Mouse (Mus musculus) forebrain, embryonic 13.5 days (tissue): Measurements from ENCODE around the gene Tas1r3. TPM values are rescaled to one million over a fixed set of nuclear protein-coding genes. Genes with fewer than 3 reads are reported as not detected.
A peak's percentile ranks its signal among the peaks of the same experiment; 100 is the strongest.

Experiments used
- ATAC-seq: fragments of 200-750 bp; cut with Nextera tagmentation; 2 replicates; pipeline ENCODE4 v1.8.0; 2017
- H3K27ac ChIP-seq: fragments of 300-500 bp; sonication (generic); 2 replicates; pipeline ENCODE4 v1.5.1; 2015; ENCODE audit warnings: inconsistent platforms, mild to moderate bottlenecking, moderate library complexity
- H3K27me3 ChIP-seq: fragments of 300-500 bp; sonication (generic); 2 replicates; pipeline ENCODE4 v1.6.1; 2015; ENCODE audit warnings: mild to moderate bottlenecking, inconsistent platforms
- H3K36me3 ChIP-seq: fragments of 300-500 bp; sonication (generic); 2 replicates; pipeline ENCODE4 v1.6.1; 2015; ENCODE audit warnings: mild to moderate bottlenecking, inconsistent platforms; ENCODE audit not compliant: poor library complexity, severe bottlenecking
- H3K4me1 ChIP-seq: fragments of 300-500 bp; sonication (generic); 2 replicates; pipeline ENCODE4 v1.6.1; 2015; ENCODE audit warnings: inconsistent platforms
- H3K4me2 ChIP-seq: fragments of 300-500 bp; sonication (generic); 2 replicates; pipeline ENCODE4 v1.6.1; 2015; ENCODE audit warnings: inconsistent platforms, mild to moderate bottlenecking, moderate library complexity
- H3K4me3 ChIP-seq: fragments of 300-500 bp; sonication (generic); 2 replicates; pipeline ENCODE4 v1.5.1; 2015; ENCODE audit warnings: mild to moderate bottlenecking, inconsistent platforms
- H3K9ac ChIP-seq: fragments of 300-500 bp; sonication (generic); 2 replicates; pipeline ENCODE4 v1.6.1; 2015; ENCODE audit warnings: mild to moderate bottlenecking, inconsistent platforms
- H3K9me3 ChIP-seq: fragments of 300-500 bp; sonication (generic); replicated peaks from 2 replicates; pipeline ENCODE4 v1.6.1; 2016; ENCODE audit warnings: inconsistent platforms
- WGBS: fragments of 180-500 bp; shearing (Covaris S2); methylation state at CpG from one replicate; pipeline ENCODE4 v1.1.7; 2015; 5-methylcytosine and 5-hydroxymethylcytosine counted together
- microRNA-seq: library from miRNA; unstranded; fragments of <30 nt; microRNA quantifications from one replicate; pipeline ENCODE4, GENCODE M21; 2016
- polyA plus RNA-seq: library from polyadenylated mRNA; unstranded; fragments of >200 nt; fragmentation: Nextera tagmentation; extraction: Ambion mirVana; gene quantifications from 2 replicates; pipeline ENCODE4 v1.2.1, GENCODE M21; 2015

Gene Tas1r3
- polyA plus RNA-seq, 1 experiment from 2014 or later, result 0.58 TPM

GRCm38 (mm10) chr4:155812665-155813181, 50.4 kb downstream of the Tas1r3 start:
- H3K36me3 ChIP-seq, result peaks cover 77% of the 10 kb centered on the region

GRCm38 (mm10) chr4:155811929-155812664, 51.1 kb downstream of the Tas1r3 start, which contains the start of gene Ccnl2:
Gene Ccnl2, plus strand, starts transcription at chr4:155812489.
- WGBS, result under 1% methylated on average over 29 of the region's 60 CpGs
- Histone ChIP-seq H3K9me3 (no peaks in the 10 kb centered on the region), H3K9ac (peak within 1 kb of the TSS; percentile 99), H3K4me2 (peak within 1 kb of the TSS; percentile 73), H3K27ac (peak within 1 kb of the TSS; percentile 90), H3K4me3 (peak within 1 kb of the TSS; percentile 100), H3K4me1 (peaks cover 28% of the 10 kb centered on the region), H3K36me3 (peaks cover 76% of the 10 kb centered on the region), H3K27me3 (no peaks in the 10 kb centered on the region)
- peak; percentile 100 for ATAC-seq

More at GRCm38 (mm10) chr4:155812665-155813181, 50.4 kb downstream of the Tas1r3 start:
- ATAC-seq, result peak; percentile 17
- H3K27me3 ChIP-seq, result no peaks in the 10 kb centered on the region
- under 1% methylated on average over 42 of the region's 49 CpGs for WGBS
- no peaks in the 10 kb centered on the region for H3K9me3 ChIP-seq
- peaks cover 28% of the 10 kb centered on the region for H3K4me1 ChIP-seq
- peak overlapping the region; percentile 73 for H3K4me2 ChIP-seq
- peak overlapping the region; percentile 99 for H3K9ac ChIP-seq
- peak overlapping the region; percentile 82 for H3K27ac ChIP-seq
- peak overlapping the region; percentile 100 for H3K4me3 ChIP-seq

Small RNAs within 50 kb of the gene (microRNA-seq; reads per million reads assigned to microRNA genes)
- not detected for gene Gm22991

Other genes with a start within 250 kb of the Tas1r3 start
- gene Cdk11b, start 238.5 kb downstream of the Tas1r3 start, polyA plus RNA-seq, result 75.5 and 77.9 TPM in 2 replicates
- gene Gm10563, start 218.0 kb downstream of the Tas1r3 start, polyA plus RNA-seq, result not detected in 2 replicates
- 1.6 and 2.1 TPM in 2 replicates for gene Mmp23, start 210.0 kb downstream of the Tas1r3 start, polyA plus RNA-seq
- gene Mib2, start 194.2 kb downstream of the Tas1r3 start, polyA plus RNA-seq, result 29.8 and 35.2 TPM in 2 replicates
- 1.9 and 2.3 TPM in 2 replicates for gene Fndc10, start 169.0 kb downstream of the Tas1r3 start, polyA plus RNA-seq
- 160 and 162 TPM in 2 replicates for gene Ssu72, start 158.6 kb downstream of the Tas1r3 start, polyA plus RNA-seq
- 1.9 and 2.4 TPM in 2 replicates for gene Tmem240, start 128.6 kb downstream of the Tas1r3 start, polyA plus RNA-seq
- gene Atad3a, start 102.3 kb downstream of the Tas1r3 start, polyA plus RNA-seq, result 79.2 and 93.3 TPM in 2 replicates
- 15.1 and 15.3 TPM in 2 replicates for gene Vwa1, start 88.7 kb downstream of the Tas1r3 start, polyA plus RNA-seq
- gene Tmem88b, start 77.5 kb downstream of the Tas1r3 start, polyA plus RNA-seq, result 0.20 and 0.45 TPM in 2 replicates
- 0.18 TPM in 1 of 2 replicates, not detected in the other for gene Ankrd65, start 72.9 kb downstream of the Tas1r3 start, polyA plus RNA-seq
- gene Mrpl20, start 60.5 kb downstream of the Tas1r3 start, polyA plus RNA-seq, result 251 and 266 TPM in 2 replicates
- gene Ccnl2, start 50.9 kb downstream of the Tas1r3 start, polyA plus RNA-seq, result 166 and 179 TPM in 2 replicates
- gene Aurkaip1, start 32.1 kb downstream of the Tas1r3 start, polyA plus RNA-seq, result 147 and 151 TPM in 2 replicates
- gene Mxra8, start 23.7 kb downstream of the Tas1r3 start, polyA plus RNA-seq, result 15.6 and 17.1 TPM in 2 replicates
- gene Dvl1, start 16.0 kb downstream of the Tas1r3 start, polyA plus RNA-seq, result 7.2 and 7.6 TPM in 2 replicates
- 19.1 and 22.3 TPM in 2 replicates for gene Cptp, start 6.1 kb upstream of the Tas1r3 start, polyA plus RNA-seq
- 96.2 and 106 TPM in 2 replicates for gene Ints11, start 6.2 kb upstream of the Tas1r3 start, polyA plus RNA-seq
- gene Pusl1, start 28.4 kb upstream of the Tas1r3 start, polyA plus RNA-seq, result 46.5 and 54.2 TPM in 2 replicates
- 51.0 and 56.7 TPM in 2 replicates for gene Acap3, start 28.5 kb upstream of the Tas1r3 start, polyA plus RNA-seq
- 131 and 136 TPM in 2 replicates for gene Ube2j2, start 80.5 kb upstream of the Tas1r3 start, polyA plus RNA-seq
- gene C1qtnf12, start 99.0 kb upstream of the Tas1r3 start, polyA plus RNA-seq, result 7.0 and 10.1 TPM in 2 replicates
- gene B3galt6, start 129.3 kb upstream of the Tas1r3 start, polyA plus RNA-seq, result 21.0 and 21.8 TPM in 2 replicates
- gene Sdf4, start 129.5 kb upstream of the Tas1r3 start, polyA plus RNA-seq, result 113 and 118 TPM in 2 replicates
- 0.63 and 1.1 TPM in 2 replicates for gene Tnfrsf4, start 150.5 kb upstream of the Tas1r3 start, polyA plus RNA-seq
- gene Tnfrsf18, start 162.8 kb upstream of the Tas1r3 start, polyA plus RNA-seq, result 0.83 and 0.98 TPM in 2 replicates
- not detected in 2 replicates for gene Ttll10, start 196.1 kb upstream of the Tas1r3 start, polyA plus RNA-seq
- 46.2 and 50.3 TPM in 2 replicates for gene 9430015G10Rik, start 246.6 kb upstream of the Tas1r3 start, polyA plus RNA-seq